Mouse (Mus musculus) megakaryocyte-erythroid progenitor cell, adult 5-6 weeks (primary cell): Measurements from ENCODE around the gene Lhx9. TPM values are rescaled to one million over a fixed set of nuclear protein-coding genes. Genes with fewer than 3 reads are reported as not detected.

Experiments
- total RNA-seq, 2 experiments: library from RNA; stranded (forward) in 1 of 2; stranded (reverse) in 1 of 2; fragments of 200-1000, 215-1000 nt in 1 of 2; fragments of >200 nt in 1 of 2; fragmentation: Nextera tagmentation in 1 of 2; gene quantifications; 2 replicates each; pipeline ENCODE4 v1.2.3; 2014 to 2017

Gene Lhx9
- total RNA-seq, 2 experiments from 2014 or later, result not detected

Other genes with a start within 250 kb of the Lhx9 start
- gene Nek7, start 228.4 kb downstream of the Lhx9 start, total RNA-seq (2014; fragmentation: Nextera tagmentation), result 12.7 and 16.4 TPM in 2 replicates
- gene Nek7, start 228.4 kb downstream of the Lhx9 start, total RNA-seq (2017), result 20.2 and 25.7 TPM in 2 replicates
- gene 2310009B15Rik, start 8.3 kb upstream of the Lhx9 start, total RNA-seq (2014; fragmentation: Nextera tagmentation), result 25.1 and 36.4 TPM in 2 replicates
- gene 2310009B15Rik, start 8.3 kb upstream of the Lhx9 start, total RNA-seq (2017), result 21.0 and 23.2 TPM in 2 replicates
- 21.0 and 26.8 TPM in 2 replicates for gene Dennd1b, start 114.9 kb upstream of the Lhx9 start, total RNA-seq (2014; fragmentation: Nextera tagmentation)
- gene Dennd1b, start 114.9 kb upstream of the Lhx9 start, total RNA-seq (2017), result 13.8 and 19.3 TPM in 2 replicates